Mouse (Mus musculus) ES-E14 (cell line): ENCODE measurements around the gene Mrpl44. TPM values are rescaled to one million over a fixed set of nuclear protein-coding genes. Genes with fewer than 3 reads are reported as not detected.

Experiments used
- DNase-seq: peaks from one replicate; pipeline ENCODE4 v3.0.0-alpha.2; 2013; ENCODE audit warnings: low read depth, low spot score
- H3K27ac ChIP-seq: 2 replicates; pipeline ENCODE4 v1.5.1; 2012; ENCODE audit warnings: low read depth, mild to moderate bottlenecking, low read length, moderate library complexity, mixed read lengths; ENCODE audit not compliant: poor library complexity, insufficient read depth, severe bottlenecking
- H3K36me3 ChIP-seq: 2 replicates; pipeline ENCODE4 v1.6.1; 2012; ENCODE audit warnings: mild to moderate bottlenecking, low read length, moderate library complexity, mixed read lengths; ENCODE audit not compliant: control insufficient read depth, poor library complexity, insufficient read depth, severe bottlenecking
- H3K4me1 ChIP-seq, 2 experiments: fragments of 150-350 bp in 1 of 2; sonication (generic) in 1 of 2; 2 replicates each; pipeline ENCODE4 v1.6.1; 2012; ENCODE audit warnings: low read length in 2 of 2, mild to moderate bottlenecking in 1 of 2, mixed read lengths in 1 of 2; ENCODE audit not compliant: control insufficient read depth in 2 of 2, insufficient read depth in 2 of 2, poor library complexity in 1 of 2
- H3K4me3 ChIP-seq, 2 experiments: fragments of 150-350 bp in 1 of 2; sonication (generic) in 1 of 2; 2 replicates each; pipeline ENCODE4 v1.5.1; 2012; ENCODE audit warnings: low read length in 2 of 2, low read depth in 1 of 2, mild to moderate bottlenecking in 1 of 2, mixed read lengths in 1 of 2; ENCODE audit not compliant: insufficient read depth in 1 of 2, poor library complexity in 1 of 2, severe bottlenecking in 1 of 2
- H3K9ac ChIP-seq: 2 replicates; pipeline ENCODE4 v1.6.1; 2012; ENCODE audit warnings: low read depth, mild to moderate bottlenecking, low read length, mixed read lengths; ENCODE audit not compliant: poor library complexity, insufficient read depth, severe bottlenecking
- H3K9me3 ChIP-seq: fragments of 150-350 bp; sonication (generic); 2 replicates; pipeline ENCODE4 v1.6.1; 2012; ENCODE audit warnings: low read depth, mild to moderate bottlenecking, low read length; ENCODE audit not compliant: control insufficient read depth, insufficient read depth
- CHD2 ChIP-seq: IDR thresholded peaks from 2 replicates; pipeline ENCODE4 v1.6.1; 2014; ENCODE audit warnings: mild to moderate bottlenecking, low read depth, low read length, inconsistent platforms
- HCFC1 ChIP-seq: IDR thresholded peaks from 2 replicates; pipeline ENCODE4 v1.6.1; 2012; ENCODE audit warnings: low read length, inconsistent platforms, borderline replicate concordance; ENCODE audit not compliant: insufficient read depth
- MAFK ChIP-seq: IDR thresholded peaks from 2 replicates; pipeline ENCODE4 v1.6.1; 2014; ENCODE audit warnings: mild to moderate bottlenecking, low read depth, low read length, inconsistent platforms; ENCODE audit not compliant: insufficient read depth
- ZC3H11A ChIP-seq: IDR thresholded peaks from 2 replicates; pipeline ENCODE4 v1.6.1; 2012; ENCODE audit warnings: low read depth, mild to moderate bottlenecking, inconsistent platforms, low read length, borderline replicate concordance
- ZNF384 ChIP-seq: IDR thresholded peaks from 2 replicates; pipeline ENCODE4 v1.6.1; 2012; ENCODE audit warnings: low read depth, low read length, inconsistent platforms
- in situ Hi-C, 2 experiments: fragments of 600-800 bp; cut with MboI; formaldehyde crosslinking; loops; one replicate each; pipeline ENCODE4 v1.15.1; 2025; ENCODE audit warnings: low sequenced_read_pairs in 2 of 2, inconsistent platforms in 1 of 2; ENCODE audit not compliant: unreplicated experiment in 2 of 2
- total RNA-seq: library from RNA; depleted of rRNA; stranded (reverse); fragments of 300-350 nt; gene quantifications from 2 replicates; pipeline ENCODE4 v1.2.3, GENCODE M21; 2012

The Mrpl44 gene
- total RNA-seq, 1 experiment, result 43.1 TPM

GRCm38 (mm10) chr1:79761106-79761916 lies 14.5 kb upstream of the Mrpl44 start:
- TF ChIP-seq CHD2 (0 out of 2 replicates have a peak, but pooled peaks have one; percentile 32), ZC3H11A (no peak), HCFC1 (0 out of 2 replicates have a peak, but pooled peaks have one; percentile 44)
- in situ Hi-C loops, result no loop called here
- peaks cover 0 to 3% of the 10 kb centered on the region in 2 experiments; a peak in 1 of 4 replicates for H3K4me1 ChIP-seq
- peak overlapping the region; percentile 48; the same call in 1 of the 2 replicates for H3K27ac ChIP-seq
- H3K4me3 ChIP-seq, result peak overlapping the region; percentile 83 to 99
- H3K9ac ChIP-seq, result peak overlapping the region; percentile 97
- no peaks in the 10 kb centered on the region for H3K9me3 ChIP-seq
- DNase-seq, result peak; percentile 52
- H3K36me3 ChIP-seq, result no peaks in the 10 kb centered on the region

- in situ Hi-C loops, result no loop called here
- peaks cover 0 to 3% of the 10 kb centered on the region in 2 experiments; a peak in 1 of 4 replicates for H3K4me1 ChIP-seq
- H3K9ac ChIP-seq, result no peak overlapping the region
- H3K36me3 ChIP-seq, result no peaks in the 10 kb centered on the region
- no peaks in the 10 kb centered on the region for H3K9me3 ChIP-seq
- H3K27ac ChIP-seq, result no peak overlapping the region
- DNase-seq, result no peak
- peak overlapping the region; percentile 83 to 99 for H3K4me3 ChIP-seq
- TF ChIP-seq MAFK (no peak), ZNF384 (no peak), ZC3H11A (no peak), HCFC1 (no peak), CHD2 (no peak)
Measured at GRCm38 (mm10) chr1:79761917-79762271, 13.9 kb upstream of the Mrpl44 start.

- H3K27ac ChIP-seq, result no peak overlapping the region
- H3K9ac ChIP-seq, result no peak overlapping the region
- DNase-seq, result no peak
Measured at GRCm38 (mm10) chr1:79762282-79763250, 13.3 kb upstream of the Mrpl44 start.

GRCm38 (mm10) chr1:79764031-79764430 lies 11.8 kb upstream of the Mrpl44 start:
- TF ChIP-seq CHD2, result no peak
- no peak for TF ChIP-seq ZC3H11A
- TF ChIP-seq ZNF384, result no peak
- no peak for TF ChIP-seq MAFK
- no peak for TF ChIP-seq HCFC1
- Histone ChIP-seq H3K4me3 (no peak overlapping the region), H3K9ac (no peak overlapping the region), H3K4me1 (peaks cover 0 to 3% of the 10 kb centered on the region in 2 experiments; a peak in 1 of 4 replicates), H3K36me3 (no peaks in the 10 kb centered on the region), H3K9me3 (no peaks in the 10 kb centered on the region), H3K27ac (no peak overlapping the region)
- no peak for DNase-seq
- in situ Hi-C loops, result no loop called here

More at GRCm38 (mm10) chr1:79762282-79763250, 13.3 kb upstream of the Mrpl44 start:
- in situ Hi-C loops, result no loop called here
- Histone ChIP-seq H3K9me3 (no peaks in the 10 kb centered on the region), H3K4me1 (peaks cover 0 to 3% of the 10 kb centered on the region in 2 experiments; a peak in 1 of 4 replicates), H3K4me3 (peak overlapping the region; percentile 83 to 99; a peak in 2 of 4 replicates), H3K36me3 (no peaks in the 10 kb centered on the region)
- TF ChIP-seq MAFK (no peak), HCFC1 (no peak), ZC3H11A (no peak), ZNF384 (no peak), CHD2 (no peak)
